Mouse (Mus musculus) left cerebral cortex, postnatal 25 days (tissue): Measurements from ENCODE around the gene Olfr871. TPM values are rescaled to one million over a fixed set of nuclear protein-coding genes. Genes with fewer than 3 reads are reported as not detected.
"Not testable (repeated sequence)": the region's sequence is repeated elsewhere in the genome, so short reads cannot be mapped to it uniquely, and the experiment has no call there.

Experiments
- DNase-seq, 2 experiments: peaks; one replicate each; pipeline ENCODE4 v3.0.0; 2022; ENCODE audit warnings: low spot score in 2 of 2, mixed read lengths in 1 of 2
- intact Hi-C: fragments of 180-260 bp; cut with DNase I; formaldehyde crosslinking; loops from one replicate; pipeline ENCODE4 v1.15.1; 2025
- total RNA-seq, 2 experiments: library from RNA; stranded (reverse); gene quantifications; 2 replicates each; pipeline ENCODE4 v1.2.3; 2021

Olfr871 gene
- not detected for total RNA-seq

DNA sequence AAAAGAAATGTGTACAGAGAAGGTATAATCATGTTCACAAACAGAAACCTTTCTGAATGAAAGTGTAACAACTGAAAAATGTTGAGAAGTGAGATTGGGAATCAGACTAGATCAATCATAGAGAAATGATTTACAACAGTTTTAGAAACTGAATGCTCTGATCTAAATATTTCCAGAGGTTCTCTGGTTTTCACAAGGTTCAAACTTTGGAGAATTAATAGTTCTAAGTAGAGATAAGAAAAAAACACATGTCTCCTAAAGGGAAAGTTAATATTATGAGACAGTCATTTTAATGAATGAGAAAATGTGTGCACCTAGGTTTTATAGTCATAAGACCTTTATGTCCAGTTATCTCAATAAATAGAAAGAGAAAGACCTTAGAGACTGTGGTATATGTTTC is at the start of gene Olfr871:
Gene Olfr871, plus strand, starts transcription at position 301 of the 400 bp plus-strand sequence.
- DNase-seq: no peak
- intact Hi-C loops: no loop called here

DNA sequence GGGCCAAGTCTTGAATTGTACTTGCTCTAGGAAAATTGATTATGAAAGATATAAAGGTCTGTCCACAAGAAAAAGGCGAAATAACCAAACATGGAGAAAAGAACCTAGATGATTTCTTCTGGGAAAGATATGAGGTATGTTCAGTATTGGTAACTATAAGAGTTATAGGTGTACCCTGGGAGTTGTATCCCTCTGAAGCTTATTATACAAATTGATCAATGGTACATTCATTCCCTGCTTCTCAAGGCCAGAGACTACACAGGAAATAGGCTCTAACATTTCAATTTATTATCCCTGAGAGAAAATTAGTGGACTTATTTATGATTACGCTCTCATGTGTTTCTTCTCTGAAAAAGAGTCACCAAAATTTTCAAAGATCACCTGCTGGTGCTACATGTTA is 38.0 kb upstream of the Olfr871 start, which contains the start of gene Olfr870:
Gene Olfr870, minus strand, starts transcription at position 101 of the 400 bp plus-strand sequence.
- intact Hi-C loops: no loop called here
- DNase-seq: no peak

DNA sequence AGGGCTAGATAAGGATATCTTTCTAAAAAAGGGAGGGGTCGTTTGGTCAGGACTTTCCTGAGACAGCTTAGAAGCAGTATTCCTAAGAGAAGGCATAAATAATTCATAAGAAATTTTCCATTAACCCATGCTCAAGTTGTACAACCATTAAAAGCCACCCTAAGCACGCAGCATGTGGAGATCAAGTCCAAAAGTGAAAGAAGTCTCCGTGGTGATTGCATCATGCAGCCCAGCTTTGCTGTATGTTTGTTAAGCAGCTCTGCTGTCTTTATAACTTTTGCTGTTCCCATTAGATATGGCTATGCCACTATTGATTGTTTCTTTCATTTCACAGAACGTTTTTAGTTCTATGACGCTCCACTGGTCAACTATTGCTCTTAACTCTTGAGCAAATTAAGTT is 32.5 kb upstream of the Olfr871 start:
- intact Hi-C loops: no loop called here
- no peak for DNase-seq

DNA sequence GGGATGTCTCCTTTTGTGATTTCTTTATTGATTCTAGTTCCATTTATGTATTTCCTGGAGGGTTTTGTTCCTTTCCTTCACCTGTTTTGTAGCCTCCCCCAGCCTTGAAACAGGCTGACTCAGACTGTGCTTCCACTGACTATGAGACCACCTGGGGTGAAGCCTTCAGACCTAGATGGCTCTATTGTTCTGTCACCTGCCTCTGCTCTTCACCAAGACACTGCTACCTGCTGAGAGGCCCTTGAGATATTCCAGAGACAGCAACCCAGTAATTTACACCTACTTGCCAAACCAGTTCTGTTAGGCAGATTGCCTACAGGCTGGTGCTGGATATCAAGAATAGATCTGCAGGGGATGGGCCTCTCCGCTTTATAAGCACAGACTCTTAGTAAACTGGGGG is 9.9 kb upstream of the Olfr871 start:
- intact Hi-C loops: no loop called here
- no peak for DNase-seq

DNA sequence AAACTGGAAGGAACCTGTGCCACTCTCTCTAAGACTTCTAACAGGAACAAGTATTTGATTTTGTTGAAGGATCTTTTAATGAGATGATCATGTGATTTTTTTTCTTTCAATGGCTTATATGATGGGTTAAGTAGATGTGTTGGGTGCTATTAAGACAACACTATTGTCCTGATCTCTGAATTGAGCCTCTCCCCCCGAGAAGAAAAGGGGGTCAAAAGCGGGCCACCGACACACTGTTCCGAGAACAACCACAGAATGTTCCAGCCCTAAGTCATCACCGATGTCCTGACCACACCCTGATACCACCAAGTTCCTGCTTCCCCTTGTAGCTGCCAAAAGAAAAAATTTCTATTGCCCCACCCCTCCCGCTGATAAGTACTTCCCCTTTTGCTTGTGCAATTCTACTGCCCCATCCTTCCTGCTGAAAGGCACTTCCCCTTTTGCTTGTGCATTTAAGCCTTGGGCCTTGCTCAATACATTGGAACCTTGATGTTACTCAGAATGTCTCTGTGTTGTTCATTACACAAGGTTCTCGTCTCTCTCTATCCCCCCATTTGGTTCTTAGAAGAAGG is 8.5 kb upstream of the Olfr871 start:
- intact Hi-C loops, DNase-seq: not testable (repeated sequence)

DNA sequence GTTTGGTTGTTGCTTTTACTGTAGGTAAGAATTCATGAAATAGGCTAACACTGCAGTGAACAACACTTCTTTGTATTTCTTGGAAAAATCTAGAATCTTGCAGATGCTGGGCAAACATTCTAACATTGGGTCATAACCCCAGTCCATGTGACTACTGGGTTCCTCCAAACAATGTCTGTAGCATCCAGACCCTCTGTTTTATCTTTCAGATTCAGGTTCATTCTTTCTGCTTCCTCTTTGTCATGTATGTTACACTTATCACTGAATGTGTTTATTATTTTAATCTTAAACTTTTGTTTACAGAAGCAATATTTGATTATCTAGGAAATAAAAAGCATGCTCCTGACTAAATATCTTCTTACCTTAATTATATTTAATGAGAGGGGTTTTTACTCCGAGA is 1.2 kb upstream of the Olfr871 start:
- no peak for DNase-seq
- intact Hi-C loops: no loop called here

DNA sequence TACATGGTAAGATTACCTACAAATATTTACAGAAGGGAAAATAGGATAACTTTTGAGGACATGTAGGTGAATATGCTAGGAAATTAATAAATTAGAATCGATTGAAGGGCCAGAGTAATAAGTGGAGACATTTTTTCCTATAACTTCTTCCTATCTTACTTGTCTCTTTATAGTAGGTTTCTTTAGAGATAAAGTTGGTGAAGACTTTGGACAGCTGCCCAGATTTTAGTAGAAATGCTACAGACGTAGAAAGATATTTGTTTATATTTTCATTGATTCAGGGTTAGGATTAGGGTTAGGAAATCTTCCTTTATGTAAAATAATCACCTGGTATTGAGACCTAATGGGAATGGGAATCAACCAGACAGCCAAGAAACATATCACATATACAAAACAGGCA is 530 bp upstream of the Olfr871 start:
- DNase-seq: no peak
- intact Hi-C loops: no loop called here

DNA sequence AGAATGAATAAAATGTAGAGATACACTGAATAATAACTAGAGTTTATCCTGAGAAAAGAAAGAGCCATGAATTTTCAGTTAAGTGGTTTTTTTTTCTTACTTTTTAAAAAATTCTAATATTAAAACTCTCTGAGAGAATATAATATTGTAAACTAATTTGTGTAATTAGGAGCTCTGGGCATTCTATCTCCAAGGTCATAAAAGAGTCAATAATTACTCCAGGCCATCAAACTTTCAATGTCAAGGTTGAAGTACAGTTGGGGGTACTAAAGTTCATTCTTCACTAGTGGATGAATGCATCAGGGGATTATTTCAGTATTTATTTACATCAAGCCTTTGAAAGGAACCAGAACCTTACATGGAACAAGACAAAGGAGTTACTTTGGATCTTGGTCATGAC is 24.8 kb downstream of the Olfr871 start, which contains the start of gene Olfr872:
Gene Olfr872, plus strand, starts transcription at position 301 of the 400 bp plus-strand sequence.
- intact Hi-C loops: no loop called here

DNA sequence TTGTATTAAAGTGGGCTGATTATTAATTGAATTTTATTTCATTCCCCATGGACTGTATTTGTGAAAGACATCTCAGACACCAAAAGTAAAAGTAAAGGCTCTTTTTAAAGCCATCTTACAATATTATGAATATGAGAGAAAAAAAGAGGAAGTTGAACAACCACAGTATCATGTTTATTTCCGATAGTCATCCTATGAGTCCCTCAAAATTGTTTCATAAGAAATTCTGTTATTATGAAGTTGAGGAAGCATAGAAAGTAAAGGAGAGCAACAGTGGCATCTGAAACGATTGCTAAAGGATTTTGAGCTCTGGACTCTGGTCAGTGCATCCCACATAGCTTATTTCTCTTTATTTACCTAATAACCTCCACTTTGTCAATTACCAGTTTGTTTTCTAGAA is 25.4 kb downstream of the Olfr871 start:
- no peak for DNase-seq
- intact Hi-C loops: no loop called here

More for the DNA sequence above, 24.8 kb downstream of the Olfr871 start, which contains the start of gene Olfr872:
- no peak for DNase-seq

Other genes with a start within 250 kb of the Olfr871 start
- gene Olfr866, start 184.2 kb upstream of the Olfr871 start, total RNA-seq: not detected
- not detected for gene Olfr867, start 154.6 kb upstream of the Olfr871 start, total RNA-seq
- gene Olfr868, start 113.6 kb upstream of the Olfr871 start, total RNA-seq: not detected
- not detected for gene Olfr869, start 83.2 kb upstream of the Olfr871 start, total RNA-seq
- not detected for gene Olfr870, start 38.1 kb upstream of the Olfr871 start, total RNA-seq
- gene Olfr872, start 24.9 kb downstream of the Olfr871 start, total RNA-seq: not detected
- gene Olfr39, start 70.1 kb downstream of the Olfr871 start, total RNA-seq: not detected
- not detected for gene Olfr873, start 86.3 kb downstream of the Olfr871 start, total RNA-seq
- gene Olfr18, start 123.9 kb downstream of the Olfr871 start, total RNA-seq: not detected
- 10 to 100 TPM in 1 of 2 experiments, 1 to 10 TPM in 1; 8.7 to 11.3 TPM for gene Zfp560, start 173.0 kb downstream of the Olfr871 start, total RNA-seq
- gene Zfp26, start 248.0 kb downstream of the Olfr871 start, total RNA-seq: 10 to 100 TPM; 23.6 to 25.7 TPM